Comparison of ENCODE assay signal across 8 mouse cellular contexts in the genomic region with DNA sequence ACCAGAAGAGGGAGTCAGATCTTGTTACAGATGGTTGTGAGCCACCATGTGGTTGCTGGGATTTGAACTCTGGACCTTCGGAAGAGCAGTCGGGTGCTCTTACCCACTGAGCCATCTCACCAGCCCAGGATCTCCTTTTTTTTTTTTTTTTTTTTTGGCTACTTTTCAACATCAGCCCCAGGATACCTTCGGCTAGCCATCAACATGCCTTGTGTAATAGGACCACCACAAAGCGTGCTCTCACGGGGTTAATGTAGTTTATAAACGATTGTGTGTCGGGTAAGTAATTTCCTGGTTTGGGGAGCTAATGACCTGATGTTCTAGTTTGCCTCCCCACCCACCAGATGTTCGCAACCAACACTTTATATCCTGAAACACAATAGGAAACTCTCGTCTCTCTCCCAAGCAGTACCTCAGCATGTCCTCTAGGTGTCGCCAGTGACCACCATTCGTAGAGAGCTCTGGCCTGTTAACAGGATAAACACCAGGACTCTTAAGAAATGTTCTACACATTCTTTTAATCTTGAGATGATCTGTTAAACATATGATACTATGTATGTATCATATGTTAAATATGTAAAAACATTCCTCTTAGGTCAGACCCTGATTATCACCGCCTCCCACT. TPM values are rescaled to one million over a fixed set of nuclear protein-coding genes. Genes with fewer than 3 reads are reported as not detected.
A peak's percentile ranks its signal among the peaks of the same experiment; 100 is the strongest.
DNase-seq lines count a peak whose midpoint lies in the region; ATAC-seq and TF ChIP-seq lines count a peak whose summit lies in the region.

No protein-coding gene starts in this region.

- peak; percentile 98 for TF ChIP-seq CTCF in left cerebral cortex, adult 2 months (IDR thresholded peaks at IDR 0.05)

- no peak overlapping the region for H3K9ac ChIP-seq in forebrain, embryonic 13.5 days
- H3K9ac ChIP-seq in hindbrain, embryonic 14.5 days = no peak overlapping the region

- H3K27me3 ChIP-seq in forebrain, embryonic 13.5 days = peaks cover 30% of the 10 kb centered on the region
- peaks cover 11% of the 10 kb centered on the region; the same call in 1 of the 2 replicates for H3K27me3 ChIP-seq in hindbrain, embryonic 14.5 days (ENCODE audit: control insufficient read depth, insufficient read depth, low read length)
- peaks cover 39% of the 10 kb centered on the region for H3K27me3 ChIP-seq in midbrain, embryonic 10.5 days (ENCODE audit: low read depth, poor library complexity, severe bottlenecking)

- peak; percentile 43 for DNase-seq in right cerebral cortex, adult 18-20 months
- no peak for DNase-seq in right cerebral cortex, postnatal 36 days (ENCODE audit: low spot score in 2 of 2)
- peak; percentile 58 for DNase-seq in c-Kit-positive CD71-positive TER-119-negative erythroid progenitor cells, embryonic 14.5 days (ENCODE audit: low read depth)
- peak; percentile 85 for DNase-seq in hindbrain, embryonic 14.5 days (ENCODE audit: low spot score)
- DNase-seq in left cerebral cortex, adult 2 months (ENCODE audit: extremely low spot score in 1 of 2, low spot score in 2 of 2) = peak; percentile 41 to 60
- DNase-seq in midbrain, embryonic 10.5 days (ENCODE audit: low spot score) = peak; percentile 71
- peak; percentile 24 to 67 for DNase-seq in spleen, postnatal 10 days (ENCODE audit: low spot score in 2 of 2)

- no peak overlapping the region for H3K4me2 ChIP-seq in forebrain, embryonic 13.5 days
- no peak overlapping the region for H3K4me2 ChIP-seq in hindbrain, embryonic 14.5 days (replicated peaks)

- no peak overlapping the region for H3K27ac ChIP-seq in forebrain, embryonic 13.5 days
- H3K27ac ChIP-seq in hindbrain, embryonic 14.5 days = no peak overlapping the region
- H3K27ac ChIP-seq in left cerebral cortex, adult 2 months = no peak overlapping the region
- H3K27ac ChIP-seq in midbrain, embryonic 10.5 days (replicated peaks) = no peak overlapping the region

- no peak overlapping the region for H3K4me3 ChIP-seq in forebrain, embryonic 13.5 days
- no peak overlapping the region for H3K4me3 ChIP-seq in hindbrain, embryonic 14.5 days (replicated peaks; ENCODE audit: low read length)
- no peak overlapping the region for H3K4me3 ChIP-seq in left cerebral cortex, adult 2 months
- H3K4me3 ChIP-seq in midbrain, embryonic 10.5 days = no peak overlapping the region

- no peaks in the 10 kb centered on the region for H3K9me3 ChIP-seq in forebrain, embryonic 13.5 days (replicated peaks)
- H3K9me3 ChIP-seq in hindbrain, embryonic 14.5 days (ENCODE audit: control insufficient read depth, low read length) = no peaks in the 10 kb centered on the region
- no peaks in the 10 kb centered on the region for H3K9me3 ChIP-seq in midbrain, embryonic 10.5 days (replicated peaks)

- peak; percentile 65 for ATAC-seq in forebrain, embryonic 13.5 days
- peak; percentile 54; the same call in 1 of the 2 replicates for ATAC-seq in hindbrain, embryonic 14.5 days (ENCODE audit: low FRiP score)

- intact Hi-C loops in left cerebral cortex, adult 2 months (cut with DNase I) = loop anchor here (1.0 to 10.0 kb wide), 7 partner anchors 167 to 680 kb away; no protein-coding TSS in a partner anchor

- no peaks in the 10 kb centered on the region for H3K36me3 ChIP-seq in forebrain, embryonic 13.5 days (ENCODE audit: poor library complexity, severe bottlenecking)
- H3K36me3 ChIP-seq in hindbrain, embryonic 14.5 days (replicated peaks; ENCODE audit: control insufficient read depth, insufficient read depth) = no peaks in the 10 kb centered on the region
- no peaks in the 10 kb centered on the region for H3K36me3 ChIP-seq in midbrain, embryonic 10.5 days

- 16% methylated on average over 12 of the region's 12 CpGs for WGBS in forebrain, embryonic 13.5 days
- WGBS in hindbrain, embryonic 14.5 days = 20% methylated on average over 12 of the region's 12 CpGs
- WGBS in midbrain, embryonic 10.5 days = 18% methylated on average over 12 of the region's 12 CpGs

- peaks cover 8% of the 10 kb centered on the region for H3K4me1 ChIP-seq in forebrain, embryonic 13.5 days
- H3K4me1 ChIP-seq in hindbrain, embryonic 14.5 days (replicated peaks; ENCODE audit: control insufficient read depth, insufficient read depth, low read length) = no peaks in the 10 kb centered on the region
- peaks cover 23% of the 10 kb centered on the region for H3K4me1 ChIP-seq in midbrain, embryonic 10.5 days

RNA-seq across cellular contexts. Expression of a gene that starts 29.8 kb away (rescaled TPM):
- polyA plus RNA-seq in forebrain, embryonic 13.5 days (2015; fragmentation: Nextera tagmentation; extraction: Ambion mirVana) = 39.8 and 41.0 TPM in 2 replicates
- polyA plus RNA-seq in hindbrain, embryonic 14.5 days (2014; fragmentation: Nextera tagmentation; extraction: Ambion mirVana) = 40.2 and 44.4 TPM in 2 replicates
- 10 to 100 TPM; 19.4 to 20.1 TPM for total RNA-seq in left cerebral cortex, adult 2 months (2021)
- polyA plus RNA-seq in midbrain, embryonic 10.5 days (2016; fragmentation: Nextera tagmentation; extraction: Ambion mirVana) = 38.7 and 40.5 TPM in 2 replicates

Comparison
In these comparisons a context has a peak if more than half of its experiments do, and no peak if none do; other contexts are left out.
1. DNase-seq: peak in right cerebral cortex, adult 18-20 months (single experiment), c-Kit-positive CD71-positive TER-119-negative erythroid progenitor cells, embryonic 14.5 days (single experiment), hindbrain, embryonic 14.5 days (single experiment), left cerebral cortex, adult 2 months (2 of 2), midbrain, embryonic 10.5 days (single experiment) and spleen, postnatal 10 days (2 of 2); none in right cerebral cortex, postnatal 36 days (0 of 2).